Mouse (Mus musculus) olfactory bulb, adult 2 months (tissue): ENCODE data around the gene Nxpe3. TPM values are rescaled to one million over a fixed set of nuclear protein-coding genes. Genes with fewer than 3 reads are reported as not detected.

Experiments
- H3K27ac ChIP-seq: fragments of 200-500 bp; 2 replicates; pipeline ENCODE4 v1.5.1; 2012; ENCODE audit warnings: low read depth, low read length; ENCODE audit not compliant: insufficient read depth
- H3K4me1 ChIP-seq: fragments of 200-500 bp; 2 replicates; pipeline ENCODE4 v1.6.1; 2012; ENCODE audit warnings: low read length; ENCODE audit not compliant: control insufficient read depth, insufficient read depth
- H3K4me3 ChIP-seq: fragments of 200-500 bp; 2 replicates; pipeline ENCODE4 v1.5.1; 2012; ENCODE audit warnings: mild to moderate bottlenecking, low read depth, low read length, moderate library complexity; ENCODE audit not compliant: insufficient read depth
- CTCF ChIP-seq: fragments of 200-500 bp; IDR thresholded peaks from 2 replicates; pipeline ENCODE4 v1.5.1; 2012; ENCODE audit warnings: low read depth, mild to moderate bottlenecking, low read length, moderate library complexity; ENCODE audit not compliant: insufficient read depth
- POLR2A ChIP-seq: fragments of 200-500 bp; IDR thresholded peaks from 2 replicates; pipeline ENCODE4 v1.6.1; 2012; ENCODE audit warnings: mild to moderate bottlenecking, low read depth, low read length, moderate library complexity; ENCODE audit not compliant: insufficient read depth
- WGBS: fragments of 180-500 bp; shearing (Covaris S2); methylation state at CpG from one replicate; pipeline ENCODE4 v1.1.7; 2018; 5-methylcytosine and 5-hydroxymethylcytosine counted together
- polyA plus RNA-seq: library from polyadenylated mRNA; stranded (reverse); fragments of >200 nt; gene quantifications from 2 replicates; pipeline ENCODE4 v1.2.4, GENCODE M21; 2012; ENCODE audit warnings: low replicate concordance; ENCODE audit not compliant: missing spikeins, insufficient read depth, insufficient read length

Nxpe3 gene
- polyA plus RNA-seq, 1 experiment: not detected

DNA sequence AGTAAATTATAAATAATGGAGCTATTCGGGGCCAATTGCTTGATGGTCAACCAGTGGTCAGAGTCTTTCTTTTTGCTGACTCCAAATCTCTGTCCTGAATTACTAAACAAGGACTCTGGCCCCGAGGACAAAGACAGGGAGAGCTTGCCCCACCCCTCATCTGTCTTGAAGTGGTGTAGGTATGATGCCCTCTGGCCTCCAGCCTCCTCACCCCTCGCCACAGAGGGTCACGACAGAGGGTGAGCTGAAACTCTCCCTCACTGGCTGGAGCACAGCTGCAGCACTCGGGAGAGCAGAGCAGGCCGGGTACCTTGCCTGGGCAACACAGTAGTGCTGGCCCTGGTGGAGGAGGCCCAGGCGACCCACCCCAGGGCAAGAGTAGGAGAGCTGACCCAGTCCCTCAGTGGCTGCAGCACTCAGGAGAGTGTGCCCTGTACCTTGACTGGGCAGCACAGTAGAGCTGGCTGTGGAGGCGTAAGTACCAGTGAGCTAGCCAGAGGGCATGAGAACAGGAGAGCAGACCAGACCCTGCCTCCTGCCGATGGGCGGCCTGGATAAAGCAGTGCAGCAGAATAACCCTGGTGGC, 15.2 kb upstream of the Nxpe3 start:
- 94% methylated on average over 10 of the region's 10 CpGs for WGBS
- Histone ChIP-seq H3K4me3 (no peak overlapping the region), H3K27ac (no peak overlapping the region), H3K4me1 (no peaks in the 10 kb centered on the region)
- TF ChIP-seq POLR2A (no peak), CTCF (no peak)

- TF ChIP-seq CTCF: no peak
- TF ChIP-seq POLR2A: no peak
- H3K4me3 ChIP-seq: no peak overlapping the region
- 91% methylated on average over 5 of the region's 5 CpGs for WGBS
- H3K27ac ChIP-seq: no peak overlapping the region
- no peaks in the 10 kb centered on the region for H3K4me1 ChIP-seq
These were observed 12.0 kb upstream of the Nxpe3 start for GRCm38 (mm10) chr16:55906928-55907679.

- no peak overlapping the region for H3K4me3 ChIP-seq
- H3K4me1 ChIP-seq: no peaks in the 10 kb centered on the region
- 91% methylated on average over 25 of the region's 25 CpGs for WGBS
- TF ChIP-seq POLR2A (no peak), CTCF (no peak)
- H3K27ac ChIP-seq: no peak overlapping the region
These were observed 10.3 kb upstream of the Nxpe3 start for GRCm38 (mm10) chr16:55905370-55905769.

DNA sequence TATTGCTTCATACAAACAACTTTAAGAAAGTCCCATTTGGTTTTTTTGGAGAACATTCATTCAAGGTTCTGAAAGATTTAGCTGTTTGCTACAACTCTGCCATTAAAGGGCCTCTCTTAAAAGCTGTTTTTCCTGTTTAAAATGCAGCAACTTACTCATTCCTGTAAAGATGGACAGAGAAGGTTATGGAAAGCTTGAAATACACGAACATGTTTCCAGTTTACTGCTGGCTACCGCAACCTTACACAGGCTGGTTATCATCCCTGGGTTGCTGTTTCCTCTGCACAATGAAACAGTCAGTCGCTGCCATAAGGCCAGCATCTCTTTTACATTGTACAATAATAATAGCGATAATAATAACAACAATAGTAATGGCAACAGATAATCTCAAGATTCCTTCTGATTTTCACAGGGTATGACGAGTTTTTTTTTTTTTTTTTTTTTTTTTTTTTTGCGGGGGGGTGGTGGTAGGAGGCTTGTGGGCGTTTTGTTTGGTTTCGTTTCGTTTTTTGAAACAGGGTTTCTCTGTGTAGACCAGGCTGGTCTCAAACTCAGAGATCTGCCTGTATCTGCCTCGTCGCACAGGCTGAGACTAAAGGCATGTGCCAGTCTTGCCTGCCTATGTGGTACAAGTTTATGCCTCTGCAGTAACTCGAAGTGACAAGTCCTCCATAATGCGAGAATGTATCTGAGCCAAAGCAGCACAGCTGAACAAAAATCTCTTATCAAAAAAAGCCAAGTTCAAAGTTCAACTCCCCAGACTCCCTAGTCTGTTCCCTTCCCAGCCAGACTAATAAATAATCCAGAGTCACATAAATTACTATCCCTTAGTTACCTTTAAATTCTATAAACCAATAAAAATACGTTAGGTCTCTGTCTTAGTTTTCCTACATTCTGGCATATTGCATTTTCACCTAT, 7.0 kb upstream of the Nxpe3 start:
- TF ChIP-seq POLR2A (no peak), CTCF (no peak)
- WGBS: 90% methylated on average over 14 of the region's 14 CpGs
- Histone ChIP-seq H3K4me3 (no peak overlapping the region), H3K4me1 (no peaks in the 10 kb centered on the region), H3K27ac (no peak overlapping the region)

- Histone ChIP-seq H3K27ac (no peak overlapping the region), H3K4me1 (no peaks in the 10 kb centered on the region), H3K4me3 (no peak overlapping the region)
- TF ChIP-seq CTCF (no peak), POLR2A (no peak)
- 81% methylated on average over 9 of the region's 9 CpGs for WGBS
These were observed 3.4 kb upstream of the Nxpe3 start for GRCm38 (mm10) chr16:55898385-55899002.

- peak overlapping the region; percentile 78 for H3K27ac ChIP-seq
- WGBS: 3% methylated on average over 9 of the region's 9 CpGs
- peak overlapping the region; percentile 86 for H3K4me3 ChIP-seq
- no peaks in the 10 kb centered on the region for H3K4me1 ChIP-seq
- TF ChIP-seq POLR2A (no peak), CTCF (no peak)
These were observed 588 bp upstream of the Nxpe3 start for GRCm38 (mm10) chr16:55895651-55896095.

- no peak overlapping the region for H3K27ac ChIP-seq
- H3K4me1 ChIP-seq: no peaks in the 10 kb centered on the region
- under 1% methylated on average over 4 of the region's 4 CpGs for WGBS
- no peak for TF ChIP-seq POLR2A
- TF ChIP-seq CTCF: no peak
- peak overlapping the region; percentile 86 for H3K4me3 ChIP-seq
These were observed 571 bp downstream of the Nxpe3 start for GRCm38 (mm10) chr16:55894536-55894892.

GRCm38 (mm10) chr16:55893410-55894107, 1.5 kb downstream of the Nxpe3 start:
- 91% methylated on average over 8 of the region's 8 CpGs for WGBS
- Histone ChIP-seq H3K4me1 (no peaks in the 10 kb centered on the region), H3K4me3 (no peak overlapping the region), H3K27ac (no peak overlapping the region)
- TF ChIP-seq POLR2A (no peak), CTCF (no peak)
